Mouse (Mus musculus) megakaryocyte-erythroid progenitor cell, adult 5-6 weeks (primary cell): ENCODE measurements around the gene Ttc23l. TPM values are rescaled to one million over a fixed set of nuclear protein-coding genes. Genes with fewer than 3 reads are reported as not detected.

Experiments used
- ATAC-seq: replicated peaks from 2 replicates; pipeline ENCODE4 v1.8.0; 2016; ENCODE audit warnings: mild to moderate bottlenecking, inconsistent platforms; ENCODE audit not compliant: severe bottlenecking, poor library complexity, low FRiP score, low TSS enrichment
- total RNA-seq, 2 experiments: library from RNA; stranded (forward) in 1 of 2; stranded (reverse) in 1 of 2; fragments of 200-1000, 215-1000 nt in 1 of 2; fragments of >200 nt in 1 of 2; fragmentation: Nextera tagmentation in 1 of 2; gene quantifications; 2 replicates each; pipeline ENCODE4 v1.2.3; 2014 to 2017

Ttc23l gene
- total RNA-seq, 2 experiments from 2014 or later = not detected

GRCm38 (mm10) chr15:10460986-10461385 lies 97.5 kb downstream of the Ttc23l start:
- no peak for ATAC-seq

Other genes with a start within 250 kb of the Ttc23l start
- gene Gm21973, start 233.3 kb downstream of the Ttc23l start, total RNA-seq (2014; fragmentation: Nextera tagmentation) = not detected in 2 replicates
- not detected in 2 replicates for gene Gm21973, start 233.3 kb downstream of the Ttc23l start, total RNA-seq (2017)
- not detected in 2 replicates for gene Agxt2, start 200.1 kb downstream of the Ttc23l start, total RNA-seq (2014; fragmentation: Nextera tagmentation)
- gene Agxt2, start 200.1 kb downstream of the Ttc23l start, total RNA-seq (2017) = not detected in 2 replicates
- gene Dnajc21, start 88.2 kb downstream of the Ttc23l start, total RNA-seq (2014; fragmentation: Nextera tagmentation) = 39.6 and 43.5 TPM in 2 replicates
- gene Dnajc21, start 88.2 kb downstream of the Ttc23l start, total RNA-seq (2017) = 70.9 and 82.4 TPM in 2 replicates
- 63.7 and 68.4 TPM in 2 replicates for gene Brix1, start 72.7 kb downstream of the Ttc23l start, total RNA-seq (2014; fragmentation: Nextera tagmentation)
- 64.8 and 73.8 TPM in 2 replicates for gene Brix1, start 72.7 kb downstream of the Ttc23l start, total RNA-seq (2017)
- gene Rad1, start 72.7 kb downstream of the Ttc23l start, total RNA-seq (2014; fragmentation: Nextera tagmentation) = 31.5 and 46.9 TPM in 2 replicates
- 23.1 and 23.4 TPM in 2 replicates for gene Rad1, start 72.7 kb downstream of the Ttc23l start, total RNA-seq (2017)
- 1.2 and 5.4 TPM in 2 replicates for gene Rai14, start 156.0 kb upstream of the Ttc23l start, total RNA-seq (2014; fragmentation: Nextera tagmentation)
- gene Rai14, start 156.0 kb upstream of the Ttc23l start, total RNA-seq (2017) = 3.7 and 4.1 TPM in 2 replicates